ENCODE assay signal across 17 mouse cellular contexts in the genomic region with DNA sequence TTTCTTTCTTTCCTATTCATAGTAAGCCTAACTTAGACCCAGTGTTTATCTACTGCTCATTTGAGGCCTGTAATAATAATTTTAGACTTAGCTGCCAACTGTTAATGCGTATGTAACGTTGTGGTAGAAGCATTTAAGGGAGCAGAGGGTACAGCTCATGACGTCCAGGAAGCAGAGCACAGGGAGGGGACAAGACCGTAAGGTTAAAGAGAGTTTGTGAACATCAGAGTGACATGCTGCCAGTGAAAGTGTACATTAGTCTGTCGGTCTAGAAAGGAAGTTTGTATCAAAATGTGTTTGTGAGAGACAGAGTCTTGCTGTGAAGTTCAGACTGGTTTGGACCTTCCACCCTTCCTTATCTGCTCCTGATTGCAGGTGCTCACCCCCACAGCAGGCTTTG. TPM values are rescaled to one million over a fixed set of nuclear protein-coding genes. Genes with fewer than 3 reads are reported as not detected.
"Had no signal": no experiment of that assay in that cellular context is flagged by ENCODE, and none has a peak within 500 bp of the region (broad histone marks: within the 10 kb centered on the region; RNA-seq: fewer than 3 reads in every experiment).

No protein-coding gene starts in this region.

- H3K9ac ChIP-seq: kidney, embryonic 15.5 days; limb, embryonic 15.5 days; liver, embryonic 12.5 days; lung, embryonic 14.5 days; neural tube, embryonic 12.5 days had no signal

- H3K27ac ChIP-seq: kidney, embryonic 15.5 days; limb, embryonic 15.5 days; liver, embryonic 12.5 days; midbrain, embryonic 10.5 days; neural tube, embryonic 12.5 days; stomach, postnatal 0 days had no signal

- H3K4me3 ChIP-seq: kidney, embryonic 15.5 days; limb, embryonic 15.5 days; liver, embryonic 12.5 days; midbrain, embryonic 10.5 days; myocyte; neural tube, embryonic 12.5 days had no signal

- H3K36me3 ChIP-seq: limb, embryonic 15.5 days had no signal

- H3K27me3 ChIP-seq: kidney, embryonic 15.5 days; limb, embryonic 15.5 days; liver, embryonic 12.5 days; neural tube, embryonic 12.5 days had no signal

- DNase-seq: kidney, adult 18-20 months; kidney, postnatal 25 days; layer of hippocampus, adult 9-11 months; layer of hippocampus, postnatal 36 days; lung, embryonic 14.5 days; lung, postnatal 10 days; lung, postnatal 4 days; midbrain, embryonic 14.5 days; thymus, postnatal 14 days had no signal

- H3K9me3 ChIP-seq: kidney, embryonic 15.5 days; limb, embryonic 15.5 days; liver, embryonic 12.5 days; midbrain, embryonic 10.5 days; neural tube, embryonic 12.5 days had no signal

RNA-seq across cellular contexts. Expression of a gene that starts 57.9 kb away (rescaled TPM):
- total RNA-seq: neutrophil, adult 5-6 weeks had no signal
